Mouse (Mus musculus) heart, embryonic 11.5 days (tissue): Measurements from ENCODE around the gene Hepacam. TPM values are rescaled to one million over a fixed set of nuclear protein-coding genes. Genes with fewer than 3 reads are reported as not detected.

Experiments
- ATAC-seq: fragments of 200-750 bp; cut with Nextera tagmentation; replicated peaks from 2 replicates; pipeline ENCODE4 v1.8.0; 2017; ENCODE audit warnings: moderate library complexity; ENCODE audit not compliant: insufficient number of reproducible peaks, low FRiP score, low TSS enrichment
- H3K27ac ChIP-seq: fragments of 300-500 bp; sonication (generic); 2 replicates; pipeline ENCODE4 v1.5.1; 2014; ENCODE audit warnings: mild to moderate bottlenecking, low read depth, low read length
- H3K27me3 ChIP-seq: fragments of 300-500 bp; sonication (generic); 2 replicates; pipeline ENCODE4 v1.6.1; 2014; ENCODE audit warnings: mild to moderate bottlenecking, low read length, mixed read lengths; ENCODE audit not compliant: control insufficient read depth, insufficient read depth
- H3K36me3 ChIP-seq: fragments of 300-500 bp; sonication (generic); 2 replicates; pipeline ENCODE4 v1.6.1; 2014; ENCODE audit warnings: mild to moderate bottlenecking, low read length, moderate library complexity, mixed read lengths; ENCODE audit not compliant: control insufficient read depth, insufficient read depth
- H3K4me1 ChIP-seq: fragments of 300-500 bp; sonication (generic); 2 replicates; pipeline ENCODE4 v1.6.1; 2014; ENCODE audit warnings: low read length; ENCODE audit not compliant: control insufficient read depth, insufficient read depth
- H3K4me2 ChIP-seq: fragments of 300-500 bp; sonication (generic); 2 replicates; pipeline ENCODE4 v1.6.1; 2014; ENCODE audit warnings: mild to moderate bottlenecking, moderate library complexity
- H3K4me3 ChIP-seq: fragments of 300-500 bp; sonication (generic); 2 replicates; pipeline ENCODE4 v1.5.1; 2014; ENCODE audit warnings: low read depth, low read length
- H3K9ac ChIP-seq: fragments of 300-500 bp; sonication (generic); 2 replicates; pipeline ENCODE4 v1.6.1; 2014; ENCODE audit warnings: mild to moderate bottlenecking, low read depth, low read length, moderate library complexity
- H3K9me3 ChIP-seq: fragments of 300-500 bp; sonication (generic); replicated peaks from 2 replicates; pipeline ENCODE4 v1.6.1; 2016; ENCODE audit warnings: low read length; ENCODE audit not compliant: control insufficient read depth
- whole genome bisulfite sequencing: fragments of 180-500 bp; shearing (Covaris S2); extraction: QIAGEN DNeasy Blood & Tissue Kit; methylation state at CpG from one replicate; pipeline ENCODE4 v1.1.7; 2014; ENCODE audit not compliant: insufficient replicate concordance; 5-methylcytosine and 5-hydroxymethylcytosine counted together
- polyA plus RNA-seq: library from polyadenylated mRNA; unstranded; fragments of >200 nt; fragmentation: Nextera tagmentation; extraction: Ambion mirVana; gene quantifications from 2 replicates; pipeline ENCODE4 v1.2.1, GENCODE M21; 2014

Hepacam gene
- polyA plus RNA-seq, 1 experiment from 2014 or later = not detected

DNA sequence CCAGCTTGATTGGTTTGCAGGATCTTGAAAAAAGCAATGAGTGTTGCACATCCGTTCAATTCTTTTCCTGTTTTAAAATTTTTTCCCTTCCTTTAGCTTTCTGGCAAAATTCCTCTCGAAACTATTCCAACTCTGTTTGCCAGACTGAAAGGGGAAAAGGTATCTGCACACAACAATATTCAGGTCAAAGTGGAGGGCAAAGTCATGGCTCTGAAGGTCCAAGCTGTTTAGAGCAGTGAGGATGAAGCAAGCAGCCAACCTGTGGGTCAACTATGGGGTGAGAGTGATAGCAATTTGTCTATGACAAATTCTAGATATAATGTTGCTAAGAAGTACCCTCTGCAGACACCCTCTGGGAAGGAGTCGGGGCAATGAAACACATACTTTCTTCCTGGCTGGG is 47.5 kb downstream of the Hepacam start:
- no peak overlapping the region for H3K9ac ChIP-seq
- ATAC-seq = no peak
- no peak overlapping the region for H3K4me3 ChIP-seq
- no peaks in the 10 kb centered on the region for H3K36me3 ChIP-seq
- no peak overlapping the region for H3K4me2 ChIP-seq
- no peaks in the 10 kb centered on the region; the same call in 1 of the 2 replicates for H3K27me3 ChIP-seq
- no peaks in the 10 kb centered on the region for H3K9me3 ChIP-seq
- H3K27ac ChIP-seq = no peak overlapping the region
- 73% methylated on average over 3 of the region's 3 CpGs for WGBS
- no peaks in the 10 kb centered on the region for H3K4me1 ChIP-seq

DNA sequence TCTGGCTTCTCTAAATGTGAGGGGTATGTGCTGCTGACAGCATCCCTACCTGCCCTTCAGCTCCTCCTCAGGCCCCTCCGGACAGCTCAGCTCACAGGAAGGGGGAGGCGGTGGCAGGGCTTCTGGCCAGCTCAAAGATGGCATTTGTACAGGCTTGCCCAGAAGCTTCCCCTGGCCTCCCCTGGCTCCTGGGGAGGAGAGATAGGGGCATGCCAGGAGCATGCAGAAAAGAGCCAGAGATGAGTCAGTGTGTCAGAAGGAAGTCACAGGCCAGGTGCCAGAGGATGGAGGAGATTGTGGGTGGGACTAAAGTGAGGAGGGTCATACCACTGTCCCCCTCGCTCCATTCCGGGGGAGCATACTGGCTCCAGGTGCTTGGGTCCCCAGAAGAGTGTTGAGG is 51.6 kb downstream of the Hepacam start:
- Histone ChIP-seq H3K9me3 (no peaks in the 10 kb centered on the region), H3K9ac (no peak overlapping the region), H3K27ac (no peak overlapping the region), H3K4me1 (no peaks in the 10 kb centered on the region), H3K4me3 (no peak overlapping the region), H3K36me3 (no peaks in the 10 kb centered on the region), H3K4me2 (no peak overlapping the region), H3K27me3 (peaks cover 6% of the 10 kb centered on the region; the same call in 1 of the 2 replicates)
- no peak for ATAC-seq
- 65% methylated on average over 4 of the region's 4 CpGs for WGBS

DNA sequence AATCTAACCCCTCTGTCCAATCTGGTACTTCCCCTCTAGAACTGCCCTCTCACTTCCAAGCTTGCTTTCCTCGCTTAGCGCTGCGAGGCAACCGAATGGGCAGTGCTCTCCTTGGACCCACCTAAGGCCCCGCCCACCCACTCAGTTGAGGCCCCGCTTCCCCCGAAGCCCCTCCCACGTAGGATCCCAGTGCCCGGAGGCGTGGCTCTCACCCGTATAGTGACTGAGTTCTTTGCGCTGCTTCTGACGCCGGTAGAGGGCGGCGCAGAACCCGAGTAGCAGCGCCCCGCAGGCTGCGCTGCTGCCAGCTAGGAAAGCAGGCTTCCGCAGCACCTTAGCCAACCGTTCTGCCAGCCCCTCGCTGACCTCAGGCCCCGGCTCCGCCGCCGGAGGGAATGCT is 53.5 kb downstream of the Hepacam start:
- H3K9me3 ChIP-seq = no peaks in the 10 kb centered on the region
- H3K36me3 ChIP-seq = no peaks in the 10 kb centered on the region
- H3K27ac ChIP-seq = no peak overlapping the region
- peak; percentile 75 for ATAC-seq
- H3K4me1 ChIP-seq = no peaks in the 10 kb centered on the region
- under 1% methylated on average over 27 of the region's 27 CpGs for WGBS
- H3K4me2 ChIP-seq = peak overlapping the region; percentile 57
- H3K4me3 ChIP-seq = peak overlapping the region; percentile 20; the same call in 1 of the 2 replicates
- H3K9ac ChIP-seq = no peak overlapping the region
- H3K27me3 ChIP-seq = peaks cover 6% of the 10 kb centered on the region; the same call in 1 of the 2 replicates

DNA sequence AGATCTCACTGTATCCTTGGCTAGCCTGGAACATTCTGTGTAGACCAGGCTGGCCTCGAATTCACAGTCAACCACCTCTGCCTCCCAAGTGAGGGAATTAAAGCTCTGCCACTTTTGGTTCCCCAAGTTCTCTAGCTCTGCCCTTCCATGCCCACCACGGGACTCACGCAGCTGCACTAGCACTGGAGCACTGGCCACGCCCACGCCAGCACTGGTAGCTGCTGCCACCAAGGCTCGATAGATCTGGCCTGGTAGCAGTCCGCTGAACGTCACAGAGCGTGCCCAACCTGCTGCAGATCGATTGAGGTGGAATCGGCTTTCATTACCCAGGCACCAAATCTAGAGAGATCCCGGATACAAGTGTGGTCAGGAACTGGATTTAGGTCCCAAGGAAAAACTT is 54.1 kb downstream of the Hepacam start:
- Histone ChIP-seq H3K27me3 (peaks cover 6% of the 10 kb centered on the region; the same call in 1 of the 2 replicates), H3K27ac (no peak overlapping the region), H3K4me3 (no peak overlapping the region), H3K4me2 (peak overlapping the region; percentile 57), H3K9ac (no peak overlapping the region), H3K9me3 (no peaks in the 10 kb centered on the region), H3K4me1 (no peaks in the 10 kb centered on the region), H3K36me3 (no peaks in the 10 kb centered on the region)
- WGBS = 25% methylated on average over 12 of the region's 12 CpGs
- ATAC-seq = 0 out of 2 replicates have a peak, but pooled peaks have one; percentile 9

DNA sequence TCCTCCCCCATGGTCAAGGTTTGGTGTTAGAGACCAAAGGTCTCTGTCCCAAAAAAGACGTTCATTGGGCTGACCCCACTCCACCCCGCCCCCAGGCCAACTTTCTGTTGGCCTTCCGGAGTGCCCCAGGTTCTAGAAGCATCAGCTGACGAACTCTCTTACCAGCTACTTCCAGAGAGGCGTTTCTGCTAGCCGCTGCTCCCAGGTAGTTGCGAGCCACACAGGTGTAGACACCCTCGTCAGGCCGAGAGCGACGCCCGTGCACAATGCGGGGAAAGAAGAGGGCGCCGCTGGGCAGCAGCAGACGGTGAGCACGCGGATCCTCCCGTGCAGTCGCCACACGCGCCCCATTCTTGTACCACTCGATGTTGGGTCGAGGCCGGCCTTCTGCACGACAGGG is 62.2 kb downstream of the Hepacam start:
- H3K9me3 ChIP-seq = no peaks in the 10 kb centered on the region
- H3K4me3 ChIP-seq = no peak overlapping the region
- peaks cover 60% of the 10 kb centered on the region for H3K27me3 ChIP-seq
- 22% methylated on average over 26 of the region's 26 CpGs for WGBS
- no peak overlapping the region for H3K4me2 ChIP-seq
- peaks cover 11% of the 10 kb centered on the region for H3K4me1 ChIP-seq
- no peak overlapping the region for H3K9ac ChIP-seq
- no peak for ATAC-seq
- H3K36me3 ChIP-seq = no peaks in the 10 kb centered on the region
- H3K27ac ChIP-seq = no peak overlapping the region

DNA sequence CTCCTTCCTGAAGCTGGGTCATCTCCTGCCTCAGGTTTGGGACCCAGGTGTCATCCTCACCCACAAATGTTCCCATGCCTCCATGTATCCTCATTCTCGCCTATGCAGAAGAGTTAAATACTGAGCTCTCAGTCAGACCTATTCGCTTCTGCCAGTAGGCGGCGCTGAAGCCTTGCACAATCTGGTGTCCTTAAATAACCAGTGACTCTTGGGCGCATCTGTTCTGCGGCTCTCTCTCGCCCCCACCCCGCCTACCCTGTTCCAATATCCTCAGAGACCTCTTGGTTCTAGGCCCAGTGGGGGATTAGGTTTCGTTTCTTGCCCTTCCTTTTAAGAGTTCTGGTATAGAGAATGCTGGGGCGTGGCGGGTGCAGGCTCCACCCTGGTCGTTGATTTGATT is 63.4 kb downstream of the Hepacam start:
- no peak for ATAC-seq
- peaks cover 72% of the 10 kb centered on the region for H3K27me3 ChIP-seq
- H3K9me3 ChIP-seq = no peaks in the 10 kb centered on the region
- peak overlapping the region; percentile 31 for H3K4me2 ChIP-seq
- WGBS = 2% methylated on average over 12 of the region's 12 CpGs
- H3K9ac ChIP-seq = no peak overlapping the region
- peaks cover 11% of the 10 kb centered on the region for H3K4me1 ChIP-seq
- no peak overlapping the region for H3K4me3 ChIP-seq
- H3K36me3 ChIP-seq = no peaks in the 10 kb centered on the region
- H3K27ac ChIP-seq = no peak overlapping the region

DNA sequence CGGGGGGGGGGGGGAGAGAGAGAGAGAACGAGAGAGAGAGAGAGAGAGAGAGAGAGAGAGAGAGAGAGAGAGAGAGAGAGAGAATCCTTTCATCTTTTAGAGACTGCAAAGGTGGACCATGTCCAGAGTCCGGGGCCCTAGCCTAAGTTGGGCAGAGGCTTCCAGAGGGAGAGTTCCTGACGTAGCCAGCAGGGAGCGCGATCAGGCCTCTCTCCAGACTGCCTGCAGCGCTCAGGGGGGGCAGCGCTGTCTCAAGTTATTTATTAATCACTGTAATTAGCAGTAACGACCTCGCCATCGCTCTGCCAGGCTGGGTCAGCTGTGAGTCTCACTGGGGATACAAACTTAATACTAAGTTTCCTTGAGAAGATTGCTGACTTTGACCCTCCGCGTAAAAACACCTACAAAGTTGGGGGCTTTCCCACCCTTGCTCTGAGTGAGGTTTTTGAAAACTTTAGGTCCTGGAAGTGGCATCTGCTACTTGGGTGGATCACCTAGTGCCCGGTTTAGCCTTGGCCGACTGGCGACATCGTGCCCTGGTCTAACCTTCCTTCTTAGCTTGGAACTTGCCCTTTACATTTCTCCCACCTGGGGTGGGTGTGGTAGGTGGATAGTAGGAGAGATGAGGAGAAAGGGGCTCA is 65.0 kb downstream of the Hepacam start:
- Histone ChIP-seq H3K27ac (no peak overlapping the region), H3K9ac (no peak overlapping the region), H3K4me1 (peaks cover 11% of the 10 kb centered on the region), H3K9me3 (no peaks in the 10 kb centered on the region), H3K4me2 (peak overlapping the region; percentile 69), H3K27me3 (peaks cover 78% of the 10 kb centered on the region), H3K36me3 (no peaks in the 10 kb centered on the region), H3K4me3 (peak overlapping the region; percentile 35)
- no peak for ATAC-seq
- 3% methylated on average over 15 of the region's 17 CpGs for WGBS

DNA sequence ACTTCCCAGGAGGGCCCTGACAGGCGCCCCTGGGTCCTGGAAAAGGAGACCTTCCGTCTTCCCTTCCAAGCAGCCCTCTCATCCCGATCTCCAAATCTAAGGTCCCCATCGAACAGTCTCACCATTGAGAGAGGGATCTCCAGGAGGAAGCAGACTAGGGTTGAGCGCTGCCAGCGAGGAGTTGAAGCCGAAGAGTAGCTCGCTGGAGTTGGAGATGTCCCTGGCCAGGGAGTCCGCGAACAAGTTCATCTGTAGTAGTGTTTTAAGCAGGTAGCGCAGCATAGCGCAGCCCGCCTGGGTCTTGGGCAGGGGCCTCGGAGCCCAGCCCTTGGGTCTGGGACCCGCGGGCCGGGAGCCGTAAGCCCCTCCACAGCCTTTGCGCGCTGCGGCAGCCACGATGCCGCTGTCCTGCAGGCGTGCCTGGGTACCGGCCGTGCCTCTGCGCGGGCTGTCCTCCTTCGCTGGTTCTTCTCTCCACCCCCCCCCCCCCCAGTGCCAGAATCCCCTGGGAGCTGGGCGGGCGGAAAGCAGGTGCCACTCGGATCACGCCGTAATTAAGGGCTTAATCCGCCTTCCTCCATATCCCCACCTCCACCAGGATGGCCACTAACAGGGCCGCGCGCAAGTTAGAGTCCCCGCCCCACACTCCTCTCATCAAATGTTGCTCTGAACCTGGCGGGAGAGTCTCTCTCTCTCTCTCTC is 65.7 kb downstream of the Hepacam start, which contains the start of gene Robo3:
TSS of gene Robo3 (minus strand) at position 527 of the 702 bp plus-strand sequence.
- under 1% methylated on average over 37 of the region's 40 CpGs for WGBS

More for the DNA sequence above, 65.7 kb downstream of the Hepacam start, which contains the start of gene Robo3:
- H3K36me3 ChIP-seq = no peaks in the 10 kb centered on the region
- H3K9me3 ChIP-seq = no peaks in the 10 kb centered on the region
- H3K9ac ChIP-seq = 0 out of 2 replicates have a peak within 1 kb of the TSS, but pooled peaks have one; percentile 16
- peak within 1 kb of the TSS; percentile 35 for H3K4me3 ChIP-seq
- no peak within 1 kb of the TSS for H3K27ac ChIP-seq
- no peak for ATAC-seq
- H3K4me1 ChIP-seq = peaks cover 11% of the 10 kb centered on the region
- peak within 1 kb of the TSS; percentile 69 for H3K4me2 ChIP-seq
- H3K27me3 ChIP-seq = peaks cover 74% of the 10 kb centered on the region
